Comparison of ENCODE assay signal across 22 mouse cellular contexts in the genomic region with DNA sequence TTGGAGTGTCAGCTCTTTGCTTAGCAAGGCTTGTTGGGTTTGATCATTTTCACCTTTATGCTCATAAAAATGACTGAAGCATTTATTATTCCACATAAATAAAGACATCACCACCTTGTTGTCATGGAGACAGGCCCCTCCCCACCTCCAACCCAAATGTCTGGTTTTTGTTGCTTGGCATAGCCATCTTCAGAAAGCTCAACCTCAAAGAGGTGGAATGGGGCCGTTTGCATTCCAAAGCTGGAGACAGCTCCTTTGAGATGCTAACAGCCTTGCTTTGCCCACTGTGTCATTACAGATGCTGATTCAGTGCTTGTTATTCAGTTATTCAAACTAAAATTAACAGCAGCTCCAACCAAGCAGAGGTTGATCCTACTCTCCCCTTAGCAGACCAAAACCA. TPM values are rescaled to one million over a fixed set of nuclear protein-coding genes. Genes with fewer than 3 reads are reported as not detected.
DNase-seq lines count a peak whose midpoint lies in the region; ATAC-seq lines count a peak whose summit lies in the region.
"Had no signal": no experiment of that assay in that cellular context is flagged by ENCODE, and none has a peak within 500 bp of the region (broad histone marks: within the 10 kb centered on the region; RNA-seq: fewer than 3 reads in every experiment).

No protein-coding gene starts in this region.

- no peak overlapping the region for H3K9ac ChIP-seq in limb, embryonic 11.5 days (ENCODE audit: low read length)
- no peak overlapping the region for H3K9ac ChIP-seq in liver, embryonic 12.5 days
- H3K9ac ChIP-seq: embryonic facial prominence, embryonic 13.5 days; forebrain, embryonic 13.5 days; hindbrain, embryonic 12.5 days had no signal

- no peak for ATAC-seq in limb, embryonic 11.5 days (ENCODE audit: insufficient number of reproducible peaks, low FRiP score, low TSS enrichment, low read depth)
- ATAC-seq in liver, embryonic 12.5 days: no peak
- ATAC-seq: forebrain, embryonic 13.5 days; hindbrain, embryonic 16.5 days had no signal

- H3K9me3 ChIP-seq in limb, embryonic 11.5 days (ENCODE audit: control insufficient read depth, low read length): no peaks in the 10 kb centered on the region
- no peaks in the 10 kb centered on the region for H3K9me3 ChIP-seq in limb, embryonic 10.5 days (replicated peaks)
- no peaks in the 10 kb centered on the region for H3K9me3 ChIP-seq in liver, embryonic 12.5 days (replicated peaks)
- H3K9me3 ChIP-seq: embryonic facial prominence, embryonic 13.5 days; forebrain, embryonic 13.5 days; G1E; heart, embryonic 10.5 days; hindbrain, embryonic 12.5 days had no signal

- H3K36me3 ChIP-seq in limb, embryonic 11.5 days (ENCODE audit: control insufficient read depth, insufficient read depth, low read length): no peaks in the 10 kb centered on the region
- H3K36me3 ChIP-seq in limb, embryonic 10.5 days: no peaks in the 10 kb centered on the region
- H3K36me3 ChIP-seq in liver, embryonic 12.5 days: no peaks in the 10 kb centered on the region
- H3K36me3 ChIP-seq: embryonic facial prominence, embryonic 13.5 days; G1E; heart, embryonic 10.5 days; hindbrain, embryonic 12.5 days had no signal

- H3K4me3 ChIP-seq in limb, embryonic 11.5 days (ENCODE audit: low read depth, low read length): no peak overlapping the region
- no peak overlapping the region for H3K4me3 ChIP-seq in limb, embryonic 10.5 days
- H3K4me3 ChIP-seq in liver, embryonic 12.5 days: no peak overlapping the region
- H3K4me3 ChIP-seq: embryonic facial prominence, embryonic 13.5 days; forebrain, embryonic 13.5 days; heart, embryonic 10.5 days; hindbrain, embryonic 12.5 days had no signal

- no peak overlapping the region for H3K27ac ChIP-seq in limb, embryonic 11.5 days (replicated peaks; ENCODE audit: low read depth, low read length)
- H3K27ac ChIP-seq in limb, embryonic 10.5 days: no peak overlapping the region
- H3K27ac ChIP-seq in liver, embryonic 12.5 days: no peak overlapping the region
- H3K27ac ChIP-seq: embryonic facial prominence, embryonic 13.5 days; forebrain, embryonic 13.5 days; heart, embryonic 10.5 days; hindbrain, embryonic 12.5 days had no signal

- DNase-seq in limb, embryonic 11.5 days (ENCODE audit: low spot score): peak; percentile 25
- DNase-seq in limb, embryonic 10.5 days (ENCODE audit: low spot score): no peak
- DNase-seq in ES-CJ7 (ENCODE audit: low read depth, low spot score) (peak; percentile 84), ZHBTc4 (ENCODE audit: low read depth, low spot score) (peak; percentile 82)
- DNase-seq in hindlimb bud, embryonic 11.5 days (ENCODE audit: extremely low spot score, low read depth, low spot score): peak; percentile 18
- no peak for DNase-seq in gastrocnemius, adult 8-10 months (ENCODE audit: low spot score in 2 of 2)
- DNase-seq: adrenal gland, adult 8-10 months; adrenal gland, postnatal 36 days; cerebellum, adult 11-12 months; cerebellum, adult 9-10 months; cerebellum, postnatal 25 days; gastrocnemius, postnatal 10 days; heart, adult 18-20 months; heart, postnatal 10 days; heart, postnatal 4 days had no signal

- H3K27me3 ChIP-seq in limb, embryonic 11.5 days (ENCODE audit: control insufficient read depth, insufficient read depth, low read length): no peaks in the 10 kb centered on the region
- no peaks in the 10 kb centered on the region for H3K27me3 ChIP-seq in limb, embryonic 10.5 days (ENCODE audit: low read depth, poor library complexity, severe bottlenecking)
- peaks cover 55% of the 10 kb centered on the region for H3K27me3 ChIP-seq in liver, embryonic 12.5 days (replicated peaks)
- H3K27me3 ChIP-seq: embryonic facial prominence, embryonic 13.5 days; forebrain, embryonic 13.5 days; hindbrain, embryonic 12.5 days had no signal

- H3K4me2 ChIP-seq in limb, embryonic 11.5 days (ENCODE audit: low read depth, severe bottlenecking): no peak overlapping the region
- no peak overlapping the region for H3K4me2 ChIP-seq in liver, embryonic 12.5 days
- H3K4me2 ChIP-seq: embryonic facial prominence, embryonic 13.5 days; forebrain, embryonic 13.5 days; hindbrain, embryonic 12.5 days had no signal

- 3% methylated on average over 1 of the region's 1 CpGs for WGBS in limb, embryonic 11.5 days
- WGBS in limb, embryonic 10.5 days: 18% methylated on average over 1 of the region's 1 CpGs
- 40% methylated on average over 1 of the region's 1 CpGs for whole genome bisulfite sequencing in liver, embryonic 12.5 days (ENCODE audit: insufficient replicate concordance)

- no peaks in the 10 kb centered on the region for H3K4me1 ChIP-seq in limb, embryonic 11.5 days (ENCODE audit: control insufficient read depth, insufficient read depth, low read length)
- peaks cover 5% of the 10 kb centered on the region; the same call in 1 of the 2 replicates for H3K4me1 ChIP-seq in limb, embryonic 10.5 days
- H3K4me1 ChIP-seq in liver, embryonic 12.5 days: no peaks in the 10 kb centered on the region
- H3K4me1 ChIP-seq: heart, embryonic 10.5 days; hindbrain, embryonic 12.5 days had no signal

RNA-seq across cellular contexts. Expression of a gene that starts 51.9 kb away (rescaled TPM):
- polyA plus RNA-seq in limb, embryonic 11.5 days (2014; fragmentation: Nextera tagmentation; extraction: Ambion mirVana): 28.1 and 29.6 TPM in 2 replicates
- polyA plus RNA-seq in limb, embryonic 10.5 days (2016; fragmentation: Nextera tagmentation; extraction: Ambion mirVana): 29.8 and 31.3 TPM in 2 replicates
- total RNA-seq in gastrocnemius, adult 8-10 months (2022): 10 to 100 TPM; 68.0 to 76.2 (median 72.6) TPM
- 18.3 and 18.6 TPM in 2 replicates for polyA plus RNA-seq in liver, embryonic 12.5 days (2016; fragmentation: Nextera tagmentation; extraction: Ambion mirVana)
- polyA plus RNA-seq: G1E had no signal

Comparison
In these comparisons a context has a peak if more than half of its experiments do, and no peak if none do; other contexts are left out.
1. DNase-seq: peak in limb, embryonic 11.5 days (single experiment), ES-CJ7 (single experiment), ZHBTc4 (single experiment) and hindlimb bud, embryonic 11.5 days (single experiment); none in limb, embryonic 10.5 days (single experiment) and gastrocnemius, adult 8-10 months (0 of 2).